Mouse (Mus musculus): ENCODE measurements around the gene Vmn2r105. TPM values are rescaled to one million over a fixed set of nuclear protein-coding genes. Genes with fewer than 3 reads are reported as not detected.

Gene Vmn2r105
- polyA plus RNA-seq (2016; fragmentation: Nextera tagmentation; extraction: Ambion mirVana): not detected in 2 replicates

DNA sequence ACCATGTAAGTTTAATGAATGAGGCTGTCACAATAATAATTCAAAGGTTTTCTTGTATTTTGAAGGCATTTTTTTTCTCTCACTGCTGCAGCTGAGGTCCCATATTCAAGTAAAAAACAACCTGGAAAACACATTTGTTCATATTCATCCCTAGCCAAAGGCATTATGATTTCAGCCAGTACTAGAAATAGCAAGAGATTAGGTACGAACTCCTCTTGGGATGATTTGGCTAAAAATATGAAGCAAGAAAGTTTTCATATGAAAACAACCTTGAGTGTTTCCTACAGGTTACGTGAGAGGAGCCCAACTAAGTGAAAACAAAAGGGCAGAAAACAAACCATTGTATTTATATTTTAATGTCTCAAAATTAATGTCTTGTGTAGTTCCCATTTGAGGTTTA is at the start of gene Vmn2r105:
Gene Vmn2r105, minus strand, starts transcription at position 101 of the 400 bp plus-strand sequence.
- Histone ChIP-seq H3K27ac (no peak within 1 kb of the TSS), H3K9me3 (no peaks in the 10 kb centered on the region), H3K36me3 (no peaks in the 10 kb centered on the region), H3K4me3 (no peak within 1 kb of the TSS), H3K27me3 (no peaks in the 10 kb centered on the region), H3K4me1 (no peaks in the 10 kb centered on the region), H3K9ac (no peak within 1 kb of the TSS), H3K4me2 (replicated peaks) (no peak within 1 kb of the TSS)
- no peak for ATAC-seq (ENCODE audit: insufficient number of reproducible peaks, insufficient read depth, low FRiP score, low TSS enrichment)
- 70% methylated on average over 2 of the region's 2 CpGs for WGBS

- H3K9ac ChIP-seq: no peak overlapping the region
- H3K27ac ChIP-seq: no peak overlapping the region
- no peak for ATAC-seq (ENCODE audit: insufficient number of reproducible peaks, insufficient read depth, low FRiP score, low TSS enrichment)
- H3K4me2 ChIP-seq (replicated peaks): no peak overlapping the region
- H3K4me1 ChIP-seq: no peaks in the 10 kb centered on the region
- H3K27me3 ChIP-seq: no peaks in the 10 kb centered on the region
- H3K4me3 ChIP-seq: no peak overlapping the region
- H3K36me3 ChIP-seq: no peaks in the 10 kb centered on the region
- no peaks in the 10 kb centered on the region; the same call in 1 of the 2 replicates for H3K9me3 ChIP-seq
- 69% methylated on average over 4 of the region's 4 CpGs for WGBS
These were observed 20.7 kb upstream of the Vmn2r105 start for GRCm38 (mm10) chr17:20255522-20255921.

GRCm38 (mm10) chr17:20182997-20183396 is 51.9 kb downstream of the Vmn2r105 start, which contains the start of gene Fpr-rs6:
Fpr-rs6 (minus strand) TSS chr17:20183097.
- no peak for ATAC-seq (ENCODE audit: insufficient number of reproducible peaks, insufficient read depth, low FRiP score, low TSS enrichment)
- no peaks in the 10 kb centered on the region for H3K36me3 ChIP-seq
- no peak within 1 kb of the TSS for H3K4me3 ChIP-seq
- no peak within 1 kb of the TSS for H3K27ac ChIP-seq
- H3K4me1 ChIP-seq: no peaks in the 10 kb centered on the region
- H3K4me2 ChIP-seq (replicated peaks): no peak within 1 kb of the TSS
- no peak within 1 kb of the TSS for H3K9ac ChIP-seq
- H3K27me3 ChIP-seq: no peaks in the 10 kb centered on the region
- H3K9me3 ChIP-seq: peaks cover 2% of the 10 kb centered on the region; the same call in 1 of the 2 replicates

Other genes with a start within 250 kb of the Vmn2r105 start
- gene Vmn2r104, start 186.7 kb downstream of the Vmn2r105 start, polyA plus RNA-seq (2016; fragmentation: Nextera tagmentation; extraction: Ambion mirVana): not detected in 2 replicates
- not detected in 2 replicates for gene Fpr-rs7, start 120.8 kb downstream of the Vmn2r105 start, polyA plus RNA-seq (2016; fragmentation: Nextera tagmentation; extraction: Ambion mirVana)
- gene Fpr-rs6, start 52.0 kb downstream of the Vmn2r105 start, polyA plus RNA-seq (2016; fragmentation: Nextera tagmentation; extraction: Ambion mirVana): not detected in 2 replicates
- not detected in 2 replicates for gene Vmn2r106, start 50.5 kb upstream of the Vmn2r105 start, polyA plus RNA-seq (2016; fragmentation: Nextera tagmentation; extraction: Ambion mirVana)
- gene Vmn2r107, start 110.2 kb upstream of the Vmn2r105 start, polyA plus RNA-seq (2016; fragmentation: Nextera tagmentation; extraction: Ambion mirVana): not detected in 2 replicates
- gene Vmn1r224, start 179.1 kb upstream of the Vmn2r105 start, polyA plus RNA-seq (2016; fragmentation: Nextera tagmentation; extraction: Ambion mirVana): not detected in 2 replicates
- gene Vmn2r108, start 246.3 kb upstream of the Vmn2r105 start, polyA plus RNA-seq (2016; fragmentation: Nextera tagmentation; extraction: Ambion mirVana): not detected in 2 replicates

Measured in embryonic facial prominence, embryonic 12.5 days (tissue).